Mouse (Mus musculus): Measurements from ENCODE around the gene Cpa1.

DNA sequence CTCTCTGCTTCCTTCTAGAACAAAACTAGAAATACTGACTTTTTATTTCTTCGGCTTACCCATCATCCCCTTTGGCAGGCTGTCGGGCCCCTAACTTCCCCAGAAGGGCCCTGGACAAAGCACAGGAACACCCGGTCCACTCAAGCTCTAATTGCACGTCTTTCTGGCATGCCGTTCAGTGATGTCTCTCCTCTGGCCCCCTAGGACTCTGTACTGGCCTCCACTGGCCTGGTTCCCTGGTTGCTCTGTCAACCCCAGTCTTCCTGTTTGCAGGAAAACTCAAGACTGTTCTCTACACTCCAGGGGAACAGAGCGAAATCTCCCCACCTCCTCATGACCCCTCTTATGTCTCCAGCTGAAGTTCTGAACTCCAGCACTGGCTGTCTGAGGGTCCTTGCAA, 20.3 kb upstream of the Cpa1 start:
- TF ChIP-seq CTCF (IDR thresholded peaks at IDR 0.05; ENCODE audit: extremely low read depth, insufficient read depth, low read length) (no peak), POLR2A (IDR thresholded peaks at IDR 0.05; ENCODE audit: extremely low read depth, insufficient read depth, low read length) (no peak)
